Mouse (Mus musculus) inflammation-experienced regulatory T-cells, adult 6 months (primary cell): Measurements from ENCODE around the gene Apol7b. TPM values are rescaled to one million over a fixed set of nuclear protein-coding genes. Genes with fewer than 3 reads are reported as not detected.

Experiments
- ATAC-seq: one replicate; pipeline ENCODE4 v1.8.0; 2017
- polyA plus RNA-seq, 3 experiments: library from polyadenylated mRNA; unstranded; fragments of 100-300 nt; shearing (Covaris generic); gene quantifications; one replicate each; pipeline ENCODE4 v1.2.1; 2017

Apol7b gene
- polyA plus RNA-seq, 3 experiments from 2014 or later: 0.60 to 1.2 TPM; not detected in 1

DNA sequence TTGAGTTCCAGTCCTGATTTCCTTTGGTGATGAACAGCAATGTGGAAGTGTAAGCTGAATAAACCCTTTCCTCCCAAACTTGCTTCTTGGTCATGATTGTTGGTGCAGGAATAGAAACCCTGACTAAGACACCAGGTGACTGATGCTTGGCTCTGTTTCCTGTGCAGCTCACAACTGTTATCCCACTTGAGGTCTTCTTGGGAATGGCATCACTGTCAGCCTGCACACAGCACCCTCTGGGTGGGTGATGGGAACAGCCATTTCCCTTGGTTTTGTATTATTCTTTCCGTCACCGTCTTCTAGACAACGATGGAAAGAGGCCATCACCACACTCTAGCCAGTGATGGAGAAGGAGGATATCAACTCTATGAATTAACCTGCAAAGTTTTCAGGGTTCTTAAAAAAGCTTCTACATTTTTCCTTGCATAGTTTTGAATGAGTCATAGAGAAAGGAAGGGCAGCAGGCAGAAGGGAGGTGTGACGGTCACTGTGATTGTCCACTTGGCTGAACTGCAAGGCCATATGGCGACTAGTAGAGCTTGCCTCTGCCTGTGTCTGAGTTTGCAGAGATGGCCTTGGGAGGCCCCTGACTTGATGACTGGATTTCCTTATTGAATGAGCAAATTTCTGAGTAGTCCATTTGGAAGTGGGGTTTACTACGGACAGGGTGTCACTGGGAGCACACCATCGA, 62.8 kb downstream of the Apol7b start:
- ATAC-seq: no peak

- ATAC-seq: no peak
These were observed 64.4 kb downstream of the Apol7b start for GRCm38 (mm10) chr15:77382880-77383279.

DNA sequence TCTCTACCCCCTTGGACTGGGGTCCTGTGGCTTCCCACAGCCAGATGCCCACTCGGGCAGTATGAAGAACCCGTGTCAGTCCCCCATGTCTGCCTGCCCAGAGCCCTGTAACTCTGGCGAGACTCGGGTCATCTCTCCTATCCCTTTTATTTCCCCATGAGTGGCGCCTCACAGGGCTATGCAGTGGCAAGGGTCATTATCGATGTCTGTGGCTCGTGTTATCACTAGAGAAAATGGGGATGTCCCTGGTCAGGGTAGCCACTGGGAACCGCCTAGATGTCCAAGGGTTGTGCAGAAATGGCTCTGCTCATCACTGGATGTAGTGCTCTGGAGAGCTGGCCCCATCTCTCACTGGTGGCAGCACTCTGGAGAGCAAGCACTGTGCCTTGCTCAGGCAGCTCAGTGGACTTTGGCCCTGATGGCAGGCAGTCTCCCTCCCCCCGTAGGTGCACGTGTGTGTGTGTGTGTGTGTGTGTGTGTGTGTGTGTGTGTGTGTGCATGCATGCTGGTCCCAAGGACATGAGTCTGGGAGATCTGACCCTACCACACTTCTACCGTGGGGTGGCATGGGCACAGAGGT, 64.9 kb downstream of the Apol7b start:
- no peak for ATAC-seq

DNA sequence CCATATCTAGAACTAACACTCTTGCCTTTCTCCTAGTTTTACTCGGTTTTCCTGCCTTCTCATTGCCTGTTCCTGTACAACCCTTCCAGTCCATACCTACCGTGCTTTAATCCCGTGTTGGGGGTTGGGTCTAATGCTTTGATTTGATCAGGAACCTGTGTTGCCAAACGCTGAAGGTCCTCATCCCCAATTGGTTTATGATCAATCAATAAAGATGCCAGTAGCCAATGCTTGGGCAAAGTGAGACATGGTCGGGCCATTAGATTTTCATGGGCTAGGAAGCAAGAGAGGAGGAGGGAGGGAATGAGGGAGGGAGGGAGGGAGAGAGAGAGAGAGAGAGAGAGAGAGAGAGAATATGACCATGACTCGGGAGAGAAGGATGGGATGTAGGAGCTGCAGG, 65.8 kb downstream of the Apol7b start:
- ATAC-seq: no peak

- no peak for ATAC-seq
These were observed 67.4 kb downstream of the Apol7b start for GRCm38 (mm10) chr15:77379921-77380320.

DNA sequence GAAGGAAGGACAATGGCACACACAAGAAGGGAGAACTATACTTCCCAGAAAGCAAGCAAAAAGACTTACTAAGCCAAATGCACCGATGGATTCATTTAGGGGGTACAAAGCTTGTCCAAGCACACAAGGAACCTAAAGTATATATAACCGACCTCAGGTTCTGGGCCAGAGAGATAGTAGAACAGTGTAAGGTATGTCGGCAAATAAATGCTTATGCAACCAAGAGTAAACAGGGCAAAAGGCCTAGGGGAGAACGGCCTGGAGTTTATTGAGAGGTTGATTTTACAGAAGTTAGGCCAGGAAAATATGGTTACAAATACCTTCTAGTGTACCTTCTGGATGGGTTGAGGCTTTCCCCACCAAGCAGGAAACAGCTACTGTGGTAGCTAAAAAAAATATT, 69.9 kb downstream of the Apol7b start:
- ATAC-seq: no peak

- ATAC-seq: no peak
These were observed 70.4 kb downstream of the Apol7b start for GRCm38 (mm10) chr15:77376920-77377319.

Other genes starting within 250 kb of the Apol7b start
- gene Rbfox2, start 140.5 kb downstream of the Apol7b start, polyA plus RNA-seq: not detected
- gene Apol7a, start 48.4 kb downstream of the Apol7b start, polyA plus RNA-seq: not detected
- 10 to 100 TPM in 1 of 3 experiments, 1 to 10 TPM in 1, under 1 TPM in 1; 0.49 to 10.2 (median 6.8) TPM for gene Apol9a, start 36.4 kb downstream of the Apol7b start, polyA plus RNA-seq
- gene Apol10a, start 29.6 kb upstream of the Apol7b start, polyA plus RNA-seq: not detected
- not detected for gene Apol11a, start 60.8 kb upstream of the Apol7b start, polyA plus RNA-seq
- gene Apol7c, start 85.8 kb upstream of the Apol7b start, polyA plus RNA-seq: 1 to 10 TPM in 1 of 3 experiments, not detected in 2; 1.9 TPM
- not detected for gene 1700025B11Rik, start 114.4 kb upstream of the Apol7b start, polyA plus RNA-seq
- gene Apol10b, start 148.6 kb upstream of the Apol7b start, polyA plus RNA-seq: 1 to 10 TPM; 2.1 to 9.7 (median 8.8) TPM
- gene Gm36245, start 151.8 kb upstream of the Apol7b start, polyA plus RNA-seq: not detected
- under 1 TPM in 2 of 3 experiments, not detected in 1; 0.29 to 0.71 TPM for gene Apol11b, start 195.8 kb upstream of the Apol7b start, polyA plus RNA-seq